Mouse (Mus musculus) thymus, postnatal 0 days (tissue): Measurements from ENCODE around the gene Lrba. TPM values are rescaled to one million over a fixed set of nuclear protein-coding genes. Genes with fewer than 3 reads are reported as not detected.

ENCODE experiments used
- DNase-seq: peaks from one replicate; pipeline ENCODE4 v3.0.0-alpha.2; 2015; ENCODE audit warnings: low spot score
- polyA plus RNA-seq: library from polyadenylated mRNA; unstranded; fragments of >200 nt; fragmentation: Nextera tagmentation; extraction: Ambion mirVana; gene quantifications from 2 replicates; pipeline ENCODE4 v1.2.1, GENCODE M21; 2015

The Lrba gene
- polyA plus RNA-seq, 1 experiment from 2014 or later, result 4.4 TPM

GRCm38 (mm10) chr3:86754595-86755557 lies 530.4 kb downstream of the Lrba start:
- no peak for DNase-seq

DNA sequence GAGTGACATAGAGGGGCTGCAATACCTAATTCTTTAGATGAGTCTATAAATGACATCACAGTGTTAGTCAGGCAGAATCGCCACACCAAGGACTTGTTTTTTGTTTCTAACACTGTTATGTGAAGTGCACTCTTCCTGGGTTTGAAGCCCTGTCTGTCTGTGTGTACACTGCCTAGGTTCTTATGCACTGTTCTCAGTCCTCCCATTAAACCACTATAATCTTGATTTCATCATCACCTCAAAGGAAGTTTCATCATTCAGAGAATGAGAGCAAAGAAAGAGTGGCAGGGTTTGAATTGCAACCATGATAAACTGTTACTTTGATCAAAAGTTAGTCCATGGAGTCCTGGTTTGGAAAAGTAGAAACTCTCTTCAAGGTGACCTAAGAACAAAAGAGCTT lies 532.1 kb downstream of the Lrba start:
- DNase-seq, result no peak

DNA sequence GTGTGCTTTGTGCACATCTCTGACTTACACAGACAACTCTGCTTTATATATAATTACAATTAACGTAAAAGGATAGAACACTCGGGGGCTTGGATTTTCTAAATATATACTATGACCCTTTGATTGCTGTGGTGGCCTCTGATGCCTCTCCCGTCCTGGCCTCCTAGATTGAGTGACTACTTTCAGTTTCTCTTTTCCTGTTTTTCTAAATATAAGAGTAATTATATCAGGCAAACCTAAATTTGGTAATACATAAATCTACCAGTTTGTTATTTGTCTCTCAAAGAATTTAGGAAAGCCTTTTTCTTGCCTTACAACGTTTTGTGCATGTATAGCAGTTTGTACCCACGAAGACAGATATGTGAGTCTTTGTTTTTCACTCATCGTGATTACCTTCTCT lies 534.2 kb downstream of the Lrba start:
- peak; percentile 6 for DNase-seq

DNA sequence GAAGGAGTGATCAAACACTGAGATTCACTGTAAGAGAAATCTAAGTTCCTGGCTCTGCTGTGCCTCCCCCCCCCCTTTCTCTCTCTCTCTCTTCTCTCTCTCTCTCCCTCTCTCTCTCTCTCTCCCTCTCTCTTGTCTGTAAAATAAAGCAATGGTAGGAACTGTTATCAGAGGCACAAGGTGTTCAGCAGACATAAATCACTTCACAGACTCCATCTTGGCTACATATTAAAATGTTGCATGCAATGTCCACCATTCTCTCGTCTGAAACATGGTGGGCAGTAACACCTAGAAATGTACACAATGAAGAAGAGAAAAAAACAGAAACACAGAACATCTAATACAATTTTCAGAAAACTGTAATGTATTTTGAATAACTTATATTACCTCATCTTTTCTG lies 534.9 kb downstream of the Lrba start:
- no peak for DNase-seq

- no peak for DNase-seq
Observed at GRCm38 (mm10) chr3:86759834-86760233, 535.4 kb downstream of the Lrba start.

- no peak for DNase-seq
Observed at GRCm38 (mm10) chr3:86760474-86760873, 536.0 kb downstream of the Lrba start.

DNA sequence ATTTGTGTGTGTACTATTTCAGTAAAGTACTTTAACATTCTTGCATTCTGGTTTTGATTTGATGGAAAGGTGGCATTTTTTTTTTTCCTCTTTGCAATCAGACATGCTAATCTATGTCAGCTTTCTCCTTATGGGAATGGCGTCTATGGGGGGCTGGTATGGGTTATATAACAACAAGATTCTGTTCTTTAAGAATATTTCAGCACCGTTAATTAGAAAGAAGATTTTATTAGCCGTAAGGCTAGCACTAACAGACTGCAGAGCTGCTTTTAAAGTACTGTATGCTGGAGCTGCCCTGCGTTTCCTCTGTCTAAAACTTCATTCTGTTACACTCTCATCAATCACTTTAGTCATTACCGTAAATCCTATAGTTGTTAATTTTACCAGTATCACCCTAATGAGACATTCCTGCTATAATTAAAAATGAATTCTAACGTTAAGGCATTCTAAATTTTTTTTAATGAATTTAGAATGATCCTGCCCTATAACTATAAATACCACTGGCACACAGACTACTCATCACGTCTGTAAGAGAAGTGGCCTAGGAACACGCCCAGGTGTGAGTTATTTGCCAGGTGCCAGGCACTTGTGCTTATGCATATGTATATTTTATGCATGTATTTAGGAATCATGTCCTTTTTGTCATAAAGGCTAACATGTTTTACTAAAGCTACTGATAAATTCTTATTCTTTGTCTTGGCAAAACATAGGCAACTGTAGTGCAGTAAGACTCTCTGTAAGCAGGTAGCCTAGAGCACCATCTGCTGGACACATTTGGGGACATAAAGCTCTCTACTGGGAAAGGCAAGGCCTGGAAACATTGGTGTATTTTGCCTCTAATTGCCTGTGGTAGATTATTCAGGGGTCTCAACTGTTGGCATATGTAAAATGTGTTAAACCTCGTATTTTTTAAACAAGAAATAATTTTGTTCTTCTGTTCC lies 536.9 kb downstream of the Lrba start:
- peak; percentile 70 for DNase-seq

- DNase-seq, result no peak
Observed at GRCm38 (mm10) chr3:86762036-86762415, 537.5 kb downstream of the Lrba start.

GRCm38 (mm10) chr3:86762456-86762855 lies 538.0 kb downstream of the Lrba start:
- DNase-seq, result no peak

- DNase-seq, result no peak
Observed at GRCm38 (mm10) chr3:86768553-86768952, 544.1 kb downstream of the Lrba start.

DNA sequence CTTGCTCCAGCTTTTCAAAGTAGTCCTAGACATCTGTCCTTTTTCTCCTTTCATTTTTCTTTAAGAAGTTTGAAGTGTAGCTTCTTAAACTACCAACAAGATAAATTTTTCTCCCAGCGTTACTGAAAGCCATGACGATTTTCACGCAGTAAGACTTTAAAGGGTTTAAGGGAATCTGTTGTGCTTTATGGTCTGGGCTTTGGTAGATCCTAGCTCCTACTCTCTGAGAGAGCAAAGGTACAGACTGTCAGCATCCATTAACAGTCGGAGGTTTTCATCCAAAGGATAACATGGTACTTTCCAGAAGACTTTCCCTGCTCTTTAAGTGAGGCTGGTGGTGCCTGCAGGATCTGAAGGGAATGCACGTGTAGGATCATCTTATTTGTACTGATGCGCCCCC lies 544.5 kb downstream of the Lrba start:
- no peak for DNase-seq

DNA sequence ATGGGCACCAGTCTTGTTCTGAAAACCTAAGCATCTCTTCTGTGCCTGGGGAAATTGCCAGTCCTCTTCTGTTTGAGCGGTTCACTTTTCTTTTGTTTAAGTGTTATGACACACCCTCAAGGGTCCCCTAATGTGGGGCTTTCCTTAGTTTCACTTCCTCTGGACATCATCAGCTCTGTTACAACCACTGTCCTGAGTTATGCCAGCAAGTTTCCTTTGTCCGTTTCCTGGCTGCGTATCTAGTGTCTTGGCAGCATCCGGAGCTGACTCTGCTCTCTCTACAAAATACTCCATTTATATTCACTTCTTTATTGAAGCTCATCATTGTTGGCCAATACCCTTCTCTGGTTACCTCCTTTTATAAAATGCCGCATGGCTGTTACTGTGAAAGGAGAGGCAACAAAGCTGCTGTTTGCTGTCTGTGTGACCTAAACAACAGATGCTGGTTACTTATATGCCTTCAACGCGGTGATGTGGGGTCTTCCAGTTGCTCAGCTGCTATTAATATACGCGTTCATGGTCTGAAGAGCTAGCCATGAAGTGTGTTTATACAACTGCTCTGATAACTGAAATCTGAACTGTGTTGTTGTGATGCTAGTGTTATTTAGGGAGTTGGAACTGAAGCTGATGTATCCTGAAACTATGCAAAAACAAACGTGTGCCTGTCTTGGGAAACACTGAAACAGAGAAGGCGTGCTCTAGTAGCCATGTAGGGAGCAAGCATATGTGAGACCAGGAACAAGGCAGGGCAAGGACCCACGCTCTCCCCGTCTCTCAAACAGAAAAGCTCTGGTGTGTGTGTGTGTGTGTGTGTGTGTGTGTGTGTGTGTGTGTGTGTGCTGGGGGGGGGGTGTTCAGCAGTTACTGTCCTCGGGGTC lies 550.3 kb downstream of the Lrba start:
- no peak for DNase-seq

DNA sequence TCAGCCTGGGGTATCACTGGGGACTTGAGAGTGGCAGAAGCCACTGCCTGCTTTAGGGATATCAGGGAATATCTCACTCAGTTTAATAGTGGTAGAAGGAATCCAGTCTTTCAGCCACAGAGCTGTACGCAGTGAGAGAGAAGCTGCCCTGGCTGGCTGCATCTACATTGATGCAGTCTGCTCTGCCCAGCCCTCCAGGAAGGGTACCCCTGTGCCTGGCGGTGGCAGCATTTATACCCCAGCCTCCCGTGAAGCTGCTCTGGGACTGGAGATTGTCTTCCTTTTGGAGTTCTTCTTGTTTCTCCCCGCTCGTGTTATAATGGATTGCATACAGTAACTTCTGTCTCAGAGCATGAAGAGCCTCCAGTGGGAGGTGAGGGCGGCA lies 551.0 kb downstream of the Lrba start:
- DNase-seq, result no peak

DNA sequence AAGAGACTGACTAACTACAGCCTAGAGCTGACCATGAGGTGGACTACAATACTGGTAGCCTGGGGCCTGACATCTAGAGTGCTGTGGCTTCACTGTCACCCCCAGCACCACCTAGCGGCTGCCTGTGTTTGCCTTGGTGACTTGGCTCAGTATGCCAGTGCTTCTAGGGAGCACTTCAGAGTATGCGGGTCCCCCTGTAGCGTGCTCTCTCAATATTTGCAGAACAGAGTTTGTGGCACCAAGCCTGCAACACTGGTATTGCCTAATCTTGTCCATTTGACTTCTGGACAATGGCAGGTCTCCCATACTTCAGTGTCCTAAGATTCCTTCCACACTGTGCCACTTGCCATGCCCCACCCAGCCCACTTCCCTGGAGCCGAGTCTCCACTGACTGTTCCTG lies 555.2 kb downstream of the Lrba start:
- no peak for DNase-seq

DNA sequence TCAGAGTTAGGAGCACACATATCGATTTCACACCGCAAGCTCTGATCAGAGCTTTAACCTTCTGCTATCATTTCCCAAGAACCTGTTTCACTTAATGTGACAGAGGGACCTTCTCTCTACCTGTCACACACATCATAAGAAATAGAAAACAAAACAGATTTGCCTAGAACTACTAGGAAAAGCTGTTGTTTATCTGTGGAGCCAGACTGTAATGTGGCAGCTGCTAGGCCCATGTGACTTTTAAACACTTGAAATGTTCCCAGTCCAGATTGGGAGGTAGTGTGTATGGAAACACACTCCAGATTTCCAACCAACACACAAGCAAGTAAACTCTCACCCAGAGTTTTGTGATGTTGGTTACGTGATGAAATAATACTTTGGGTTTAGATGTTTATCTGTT lies 559.6 kb downstream of the Lrba start:
- no peak for DNase-seq

GRCm38 (mm10) chr3:86784930-86785329 lies 560.5 kb downstream of the Lrba start:
- DNase-seq, result no peak

DNA sequence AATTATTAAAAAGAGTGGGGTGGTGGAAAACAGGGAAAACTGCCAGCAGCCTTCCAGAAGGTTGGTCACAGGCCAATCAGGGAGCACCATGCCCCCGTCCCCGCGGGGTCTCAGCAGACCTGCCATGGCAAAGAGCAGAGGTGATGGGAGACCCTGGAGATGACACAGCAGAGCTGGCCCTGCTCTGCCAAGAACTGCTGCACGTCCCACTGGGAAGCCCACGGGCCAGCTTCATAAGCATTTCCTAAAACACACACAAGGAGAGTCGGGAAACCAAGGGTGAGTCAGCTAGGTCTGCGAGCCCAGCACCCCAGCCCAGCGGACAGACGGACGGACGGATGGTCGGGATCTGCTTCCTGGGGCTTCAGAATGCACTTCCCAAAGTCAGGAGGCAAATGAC lies 561.8 kb downstream of the Lrba start:
- DNase-seq, result no peak

GRCm38 (mm10) chr3:86786845-86787351 lies 562.4 kb downstream of the Lrba start:
- DNase-seq, result no peak

- no peak for DNase-seq
Observed at GRCm38 (mm10) chr3:86787423-86788123, 563.1 kb downstream of the Lrba start.

GRCm38 (mm10) chr3:86788711-86789110 lies 564.2 kb downstream of the Lrba start:
- peak; percentile 59 for DNase-seq
